Mouse (Mus musculus) MEL (cell line): Measurements from ENCODE around the gene Rab3c.

ENCODE experiments used
- CHD1 ChIP-seq: IDR thresholded peaks from 2 replicates; pipeline ENCODE4 v1.6.1; 2012; ENCODE audit warnings: low read depth, mild to moderate bottlenecking, inconsistent platforms, low read length, improper control_type of control experiment
- CTCF ChIP-seq, 3 experiments: IDR thresholded peaks in 2 of 3; conservative IDR thresholded peaks in 1 of 3; 2 replicates each; pipeline ENCODE4 v1.5.1; 2011 to 2012; ENCODE audit warnings: low read length in 3 of 3, low read depth in 2 of 3, mild to moderate bottlenecking in 2 of 3, improper control_type of control experiment in 1 of 3, inconsistent platforms in 1 of 3, mixed read lengths in 1 of 3, moderate library complexity in 1 of 3; ENCODE audit not compliant: control insufficient read depth in 1 of 3, insufficient read depth in 1 of 3, poor library complexity in 1 of 3, severe bottlenecking in 1 of 3
- E2F4 ChIP-seq: IDR thresholded peaks from 2 replicates; pipeline ENCODE4 v1.6.1; 2011; ENCODE audit warnings: low read depth, low read length, improper control_type of control experiment, borderline replicate concordance
- EP300 ChIP-seq, 2 experiments: IDR thresholded peaks; 2 replicates each; pipeline ENCODE4 v1.6.1; 2011; ENCODE audit warnings: improper control_type of control experiment in 2 of 2, low read length in 2 of 2, low read depth in 1 of 2, mild to moderate bottlenecking in 1 of 2
- GATA1 ChIP-seq: IDR thresholded peaks from 2 replicates; pipeline ENCODE4 v1.6.1; 2011; ENCODE audit warnings: low read depth, low read length, improper control_type of control experiment
- JUND ChIP-seq: IDR thresholded peaks from 2 replicates; pipeline ENCODE4 v1.6.1; 2011; ENCODE audit warnings: low read depth, mild to moderate bottlenecking, improper control_type of control experiment, low read length
- MAFK ChIP-seq: IDR thresholded peaks from 2 replicates; pipeline ENCODE4 v1.6.1; 2011; ENCODE audit warnings: low read depth, mild to moderate bottlenecking, low read length, improper control_type of control experiment, borderline replicate concordance
- MAZ ChIP-seq: IDR thresholded peaks from 2 replicates; pipeline ENCODE4 v1.6.1; 2012; ENCODE audit warnings: low read depth, mild to moderate bottlenecking, inconsistent platforms, low read length, improper control_type of control experiment
- MYC ChIP-seq: IDR thresholded peaks from 2 replicates; pipeline ENCODE4 v1.6.1; 2011; ENCODE audit warnings: low read depth, mild to moderate bottlenecking, low read length, improper control_type of control experiment, moderate library complexity
- POLR2A ChIP-seq, 2 experiments: IDR thresholded peaks; 2 replicates each; pipeline ENCODE4 v1.6.1; 2011 to 2012; ENCODE audit warnings: low read length in 2 of 2, mild to moderate bottlenecking in 2 of 2, control low read depth in 1 of 2, improper control_type of control experiment in 1 of 2, low read depth in 1 of 2, moderate library complexity in 1 of 2; ENCODE audit not compliant: control insufficient read depth in 1 of 2, insufficient read depth in 1 of 2, poor library complexity in 1 of 2
- POLR2AphosphoS2 ChIP-seq: IDR thresholded peaks from 2 replicates; pipeline ENCODE4 v1.6.1; 2011; ENCODE audit warnings: low read length, improper control_type of control experiment
- SIN3A ChIP-seq: IDR thresholded peaks from 2 replicates; pipeline ENCODE4 v1.6.1; 2012; ENCODE audit warnings: low read length, improper control_type of control experiment, inconsistent platforms
- TCF12 ChIP-seq: IDR thresholded peaks from 2 replicates; pipeline ENCODE4 v1.6.1; 2014; ENCODE audit warnings: low read depth, mild to moderate bottlenecking, inconsistent platforms, low read length, improper control_type of control experiment, moderate library complexity
- ZNF384 ChIP-seq: IDR thresholded peaks from 2 replicates; pipeline ENCODE4 v1.6.1; 2012; ENCODE audit warnings: low read depth, mild to moderate bottlenecking, inconsistent platforms, low read length, improper control_type of control experiment

GRCm38 (mm10) chr13:110012029-110012428 is 268.8 kb downstream of the Rab3c start:
- TF ChIP-seq GATA1 (no peak), E2F4 (no peak), MAFK (no peak), CTCF (IDR thresholded peaks at IDR 0.05 in 2 of 3, conservative IDR thresholded peaks at IDR 0.05 in 1 of 3; ENCODE audit: control insufficient read depth in 1 of 3, insufficient read depth in 1 of 3, low read depth in 2 of 3, low read length in 3 of 3, poor library complexity in 1 of 3, severe bottlenecking in 1 of 3) (no peak), JUND (no peak), CHD1 (no peak), SIN3A (no peak), ZNF384 (no peak), POLR2A (IDR thresholded peaks at IDR 0.05; ENCODE audit: control insufficient read depth in 1 of 2, insufficient read depth in 1 of 2, low read depth in 1 of 2, low read length in 2 of 2, poor library complexity in 1 of 2) (no peak), TCF12 (no peak), MAZ (no peak), POLR2AphosphoS2 (no peak), MYC (no peak), EP300 (IDR thresholded peaks at IDR 0.05; ENCODE audit: low read depth in 1 of 2, low read length in 2 of 2) (no peak)
